Mouse (Mus musculus): ENCODE measurements around the gene Ttll2.
"Not testable (repeated sequence)": the region's sequence is repeated elsewhere in the genome, so short reads cannot be mapped to it uniquely, and the experiment has no call there.

- not testable (repeated sequence) for TF ChIP-seq CTCF (conservative IDR thresholded peaks at IDR 0.05; ENCODE audit: insufficient read depth, insufficient read length, low read depth, low read length); POLR2A (IDR thresholded peaks at IDR 0.05; ENCODE audit: low read depth, low read length)
Measured at GRCm38 (mm10) chr17:7377907-7378306, 25.4 kb upstream of the Ttll2 start.
